Mouse (Mus musculus) testis, adult 2 months (tissue): Measurements from ENCODE around the gene Ndufaf1.

Source experiments
- CTCF ChIP-seq: fragments of 200-500 bp; IDR thresholded peaks from 2 replicates; pipeline ENCODE4 v1.5.1; 2012; ENCODE audit warnings: low read depth, mild to moderate bottlenecking, inconsistent platforms, low read length, moderate library complexity; ENCODE audit not compliant: control insufficient read depth, insufficient read depth, insufficient replicate concordance
- POLR2A ChIP-seq: fragments of 200-500 bp; IDR thresholded peaks from 2 replicates; pipeline ENCODE4 v1.6.1; 2012; ENCODE audit warnings: low read depth, mild to moderate bottlenecking, inconsistent platforms, low read length, moderate library complexity; ENCODE audit not compliant: control insufficient read depth

- TF ChIP-seq CTCF, result no peak
- no peak for TF ChIP-seq POLR2A
Measured at GRCm38 (mm10) chr2:119696111-119696510, 33.5 kb upstream of the Ndufaf1 start.
